Mouse (Mus musculus): ENCODE measurements around the gene Ltn1.

- TF ChIP-seq CTCF (IDR thresholded peaks at IDR 0.05; ENCODE audit: low read depth) (no peak), EP300 (IDR thresholded peaks at IDR 0.05; ENCODE audit: low read depth) (no peak)
These were observed 1.9 kb upstream of the Ltn1 start for GRCm38 (mm10) chr16:87434266-87434665.

Data from liver, postnatal 0 days (tissue).